Mouse (Mus musculus): ENCODE results near the gene Ifnk.
A peak's percentile ranks its signal among the peaks of the same experiment; 100 is the strongest.

Gene Ifnk

GRCm38 (mm10) chr4:35140317-35140716 lies 11.5 kb upstream of the Ifnk start:
- DNase-seq (ENCODE audit: low read depth, low spot score), result no peak

GRCm38 (mm10) chr4:35143472-35144102 lies 8.3 kb upstream of the Ifnk start:
- no peak for DNase-seq (ENCODE audit: low read depth, low spot score)

- DNase-seq (ENCODE audit: low read depth, low spot score), result no peak
Measured at GRCm38 (mm10) chr4:35145726-35146125, 6.1 kb upstream of the Ifnk start.

- DNase-seq (ENCODE audit: low read depth, low spot score), result no peak
Measured at GRCm38 (mm10) chr4:35146597-35146996, 5.3 kb upstream of the Ifnk start.

- DNase-seq (ENCODE audit: low read depth, low spot score), result no peak
Measured at GRCm38 (mm10) chr4:35148326-35148725, 3.5 kb upstream of the Ifnk start.

- no peak for DNase-seq (ENCODE audit: low read depth, low spot score)
Measured at GRCm38 (mm10) chr4:35150706-35151105, 1.1 kb upstream of the Ifnk start.

- peak; percentile 62 for DNase-seq (ENCODE audit: low read depth, low spot score)
Measured at GRCm38 (mm10) chr4:35154051-35154450, 2.2 kb downstream of the Ifnk start.

GRCm38 (mm10) chr4:35155132-35155922 lies 3.5 kb downstream of the Ifnk start:
- peak; percentile 38 for DNase-seq (ENCODE audit: low read depth, low spot score)

GRCm38 (mm10) chr4:35156149-35156611 lies 4.3 kb downstream of the Ifnk start:
- DNase-seq (ENCODE audit: low read depth, low spot score), result peak; percentile 82

- DNase-seq (ENCODE audit: low read depth, low spot score), result peak; percentile 89
Measured at GRCm38 (mm10) chr4:35156751-35157611, 5.1 kb downstream of the Ifnk start, which contains the start of gene Mob3b. Gene Mob3b, minus strand, starts transcription at chr4:35157484.

GRCm38 (mm10) chr4:35157815-35158214 lies 6.0 kb downstream of the Ifnk start:
- no peak for DNase-seq (ENCODE audit: low read depth, low spot score)

- no peak for DNase-seq (ENCODE audit: low read depth, low spot score)
Measured at GRCm38 (mm10) chr4:35165275-35165674, 13.4 kb downstream of the Ifnk start.

GRCm38 (mm10) chr4:35165947-35166346 lies 14.1 kb downstream of the Ifnk start:
- DNase-seq (ENCODE audit: low read depth, low spot score), result no peak

- no peak for DNase-seq (ENCODE audit: low read depth, low spot score)
Measured at GRCm38 (mm10) chr4:35167855-35168254, 16.0 kb downstream of the Ifnk start.

- DNase-seq (ENCODE audit: low read depth, low spot score), result no peak
Measured at GRCm38 (mm10) chr4:35169571-35170125, 17.8 kb downstream of the Ifnk start.

- no peak for DNase-seq (ENCODE audit: low read depth, low spot score)
Measured at GRCm38 (mm10) chr4:35172471-35172870, 20.6 kb downstream of the Ifnk start.

- no peak for DNase-seq (ENCODE audit: low read depth, low spot score)
Measured at GRCm38 (mm10) chr4:35173551-35173950, 21.7 kb downstream of the Ifnk start.

- DNase-seq (ENCODE audit: low read depth, low spot score), result no peak
Measured at GRCm38 (mm10) chr4:35175566-35175965, 23.7 kb downstream of the Ifnk start.

GRCm38 (mm10) chr4:35177926-35178645 lies 26.2 kb downstream of the Ifnk start:
- no peak for DNase-seq (ENCODE audit: low read depth, low spot score)

GRCm38 (mm10) chr4:35187617-35188326 lies 35.9 kb downstream of the Ifnk start:
- DNase-seq (ENCODE audit: low read depth, low spot score), result no peak
